Mouse (Mus musculus) embryonic fibroblast, embryonic 13.5 days (primary cell): ENCODE measurements at regions not wholly inside any gene's neighbourhood (a gene's known extent, or its start where the extent isn't known, plus 50 kb on each side); places are given as distances from the start of the nearest gene placed in this dataset.

Experiments
- H3K27ac ChIP-seq: 2 replicates; pipeline ENCODE4 v1.5.1; 2012; ENCODE audit warnings: low read length, control low read depth, inconsistent platforms; ENCODE audit not compliant: insufficient read depth
- H3K4me1 ChIP-seq: 2 replicates; pipeline ENCODE4 v1.6.1; 2011; ENCODE audit warnings: low read length; ENCODE audit not compliant: control insufficient read depth, insufficient read depth
- H3K4me3 ChIP-seq: 2 replicates; pipeline ENCODE4 v1.5.1; 2011; ENCODE audit warnings: mild to moderate bottlenecking, control low read depth, low read length; ENCODE audit not compliant: insufficient read depth
- CTCF ChIP-seq: IDR thresholded peaks from 2 replicates; pipeline ENCODE4 v1.5.1; 2011; ENCODE audit warnings: mild to moderate bottlenecking, control low read depth, low read length, moderate library complexity, borderline replicate concordance; ENCODE audit not compliant: insufficient read depth
- POLR2A ChIP-seq: IDR thresholded peaks from 2 replicates; pipeline ENCODE4 v1.6.1; 2011; ENCODE audit warnings: low read depth, mild to moderate bottlenecking, control low read depth, low read length, moderate library complexity

- H3K27ac ChIP-seq, result peak overlapping the region; percentile 41; the same call in 1 of the 2 replicates
- peaks cover 4% of the 10 kb centered on the region; the same call in 1 of the 2 replicates for H3K4me1 ChIP-seq
- no peak overlapping the region for H3K4me3 ChIP-seq
- TF ChIP-seq CTCF (no peak), POLR2A (no peak)
Measured at GRCm38 (mm10) chr7:83261489-83261888, 323.2 kb upstream of the Tmc3 start.

GRCm38 (mm10) chr7:83289915-83290773 lies 294.6 kb upstream of the Tmc3 start:
- no peak overlapping the region for H3K4me3 ChIP-seq
- 0 out of 2 replicates have a peak overlapping the region, but pooled peaks have one; percentile 10 for H3K27ac ChIP-seq
- no peaks in the 10 kb centered on the region; the same call in none of the 2 replicates for H3K4me1 ChIP-seq
- TF ChIP-seq CTCF (no peak), POLR2A (no peak)

GRCm38 (mm10) chr7:83307112-83307511 lies 277.6 kb upstream of the Tmc3 start:
- TF ChIP-seq CTCF (no peak), POLR2A (no peak)
- H3K4me1 ChIP-seq, result peaks cover 11% of the 10 kb centered on the region
- H3K27ac ChIP-seq, result peak overlapping the region; percentile 30; the same call in 1 of the 2 replicates
- no peak overlapping the region for H3K4me3 ChIP-seq

GRCm38 (mm10) chr7:83312172-83312571 lies 272.6 kb upstream of the Tmc3 start:
- H3K4me1 ChIP-seq, result peaks cover 15% of the 10 kb centered on the region
- no peak overlapping the region for H3K27ac ChIP-seq
- TF ChIP-seq CTCF (no peak), POLR2A (no peak)
- no peak overlapping the region for H3K4me3 ChIP-seq

GRCm38 (mm10) chr7:83329809-83330412 lies 254.8 kb upstream of the Tmc3 start:
- Histone ChIP-seq H3K4me3 (no peak overlapping the region), H3K4me1 (no peaks in the 10 kb centered on the region), H3K27ac (no peak overlapping the region)
- TF ChIP-seq POLR2A (no peak), CTCF (no peak)

- Histone ChIP-seq H3K4me1 (no peaks in the 10 kb centered on the region), H3K27ac (no peak overlapping the region), H3K4me3 (no peak overlapping the region)
- TF ChIP-seq POLR2A (no peak), CTCF (no peak)
Measured at GRCm38 (mm10) chr7:83347103-83347754, 237.5 kb upstream of the Tmc3 start.

- H3K4me1 ChIP-seq, result no peaks in the 10 kb centered on the region
- no peak overlapping the region for H3K27ac ChIP-seq
- TF ChIP-seq POLR2A, result no peak
- TF ChIP-seq CTCF, result no peak
- no peak overlapping the region for H3K4me3 ChIP-seq
Measured at GRCm38 (mm10) chr7:83369191-83369590, 215.5 kb upstream of the Tmc3 start.

- Histone ChIP-seq H3K4me1 (no peaks in the 10 kb centered on the region), H3K4me3 (no peak overlapping the region), H3K27ac (no peak overlapping the region)
- TF ChIP-seq POLR2A, result no peak
- no peak for TF ChIP-seq CTCF
Measured at GRCm38 (mm10) chr7:83369605-83370004, 215.1 kb upstream of the Tmc3 start.

- TF ChIP-seq CTCF (no peak), POLR2A (no peak)
- Histone ChIP-seq H3K4me1 (0 out of 2 replicates have a peak, but pooled peaks cover 3% of the 10 kb centered on the region), H3K27ac (no peak overlapping the region), H3K4me3 (no peak overlapping the region)
Measured at GRCm38 (mm10) chr7:83376826-83377225, 207.9 kb upstream of the Tmc3 start.

- peaks cover 9% of the 10 kb centered on the region; the same call in 1 of the 2 replicates for H3K4me1 ChIP-seq
- TF ChIP-seq POLR2A (no peak), CTCF (no peak)
- H3K27ac ChIP-seq, result peak overlapping the region; percentile 75
- no peak overlapping the region for H3K4me3 ChIP-seq
Measured at GRCm38 (mm10) chr7:83381381-83382181, 203.1 kb upstream of the Tmc3 start.
